In the genomic region with DNA sequence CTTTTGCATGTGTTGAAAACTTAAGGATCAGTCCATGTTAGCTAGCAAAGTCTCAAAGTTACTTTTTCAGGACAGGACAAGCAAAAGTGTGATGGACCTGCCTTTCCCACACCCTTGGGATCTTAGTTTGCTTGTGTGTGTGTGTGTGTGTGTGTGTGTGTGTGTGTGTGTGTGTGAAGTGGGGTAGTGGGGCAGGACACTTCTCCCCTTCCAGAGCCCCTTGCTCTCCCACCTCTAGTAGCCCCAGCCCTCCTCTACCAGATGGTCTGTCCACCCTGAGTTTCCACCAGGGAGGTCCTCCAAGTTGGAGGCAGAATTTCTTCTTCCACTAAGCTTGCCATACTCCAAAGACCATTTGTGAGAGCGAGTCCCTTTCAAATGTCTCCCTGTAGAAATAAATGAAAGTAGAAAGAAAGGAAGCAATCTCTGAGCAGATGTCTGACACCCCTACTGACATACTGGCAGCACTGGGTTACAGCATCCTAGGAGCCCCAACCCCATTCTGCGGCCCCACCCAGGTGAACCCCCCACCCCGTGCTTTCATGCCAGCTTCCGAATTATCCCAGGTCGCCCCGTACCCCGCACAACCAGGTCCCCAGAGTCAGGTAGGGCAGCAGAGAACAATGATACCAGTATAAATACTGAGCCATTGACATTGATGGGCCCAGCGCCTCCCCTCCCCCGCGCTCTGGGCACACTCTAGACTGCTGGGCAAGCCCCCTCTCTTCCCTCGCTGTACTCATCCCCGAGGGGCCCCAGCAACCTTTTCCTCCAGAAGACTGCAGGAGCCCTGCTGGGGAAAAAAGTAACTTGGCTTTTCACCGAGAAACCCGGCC, we compare ENCODE assay signal across 10 mouse cellular contexts. TPM values are rescaled to one million over a fixed set of nuclear protein-coding genes. Genes with fewer than 3 reads are reported as not detected.
DNase-seq lines count a peak whose midpoint lies in the region; ATAC-seq lines count a peak whose summit lies in the region.
"Had no signal": no experiment of that assay in that cellular context is flagged by ENCODE, and none has a peak within 500 bp of the region (broad histone marks: within the 10 kb centered on the region; RNA-seq: fewer than 3 reads in every experiment).

No protein-coding gene starts in this region.

- WGBS in kidney, embryonic 14.5 days: 12% methylated on average over 13 of the region's 14 CpGs
- 17% methylated on average over 12 of the region's 14 CpGs for WGBS in embryonic facial prominence, embryonic 13.5 days
- WGBS in intestine, embryonic 14.5 days: 20% methylated on average over 13 of the region's 14 CpGs

- H3K27me3 ChIP-seq in kidney, embryonic 14.5 days (ENCODE audit: control insufficient read depth, insufficient read depth, low read length): no peaks in the 10 kb centered on the region
- H3K27me3 ChIP-seq in embryonic facial prominence, embryonic 13.5 days: no peaks in the 10 kb centered on the region
- H3K27me3 ChIP-seq in intestine, embryonic 14.5 days (replicated peaks; ENCODE audit: control insufficient read depth, insufficient read depth, low read length): no peaks in the 10 kb centered on the region

- DNase-seq in kidney, postnatal 36 days: no peak
- DNase-seq in intestine, embryonic 14.5 days (ENCODE audit: low spot score): no peak
- peak; percentile 32 for DNase-seq in neural tube, embryonic 10.5 days (ENCODE audit: extremely low spot score, low spot score)
- no peak for DNase-seq in layer of hippocampus, adult 9-10 months (ENCODE audit: low spot score)
- DNase-seq in layer of hippocampus, postnatal 36 days: no peak
- DNase-seq: thymus, postnatal 4 days had no signal

- H3K27ac ChIP-seq in kidney, embryonic 14.5 days (ENCODE audit: low read depth, low read length): no peak overlapping the region
- H3K27ac ChIP-seq in embryonic facial prominence, embryonic 13.5 days: no peak overlapping the region
- no peak overlapping the region for H3K27ac ChIP-seq in intestine, embryonic 14.5 days (ENCODE audit: low read depth)

- no peak overlapping the region for H3K9ac ChIP-seq in kidney, embryonic 14.5 days (ENCODE audit: low read depth, low read length)
- peak overlapping the region; percentile 57 for H3K9ac ChIP-seq in embryonic facial prominence, embryonic 13.5 days
- H3K9ac ChIP-seq in intestine, embryonic 14.5 days (ENCODE audit: low read length): no peak overlapping the region

- ATAC-seq in kidney, embryonic 14.5 days (ENCODE audit: low FRiP score, low TSS enrichment): peak; percentile 96
- ATAC-seq in embryonic facial prominence, embryonic 13.5 days (ENCODE audit: insufficient number of reproducible peaks, insufficient read depth, low FRiP score, low TSS enrichment, low read depth): 0 out of 2 replicates have a peak, but pooled peaks have one; percentile 67
- ATAC-seq in intestine, embryonic 14.5 days (replicated peaks; ENCODE audit: low FRiP score, low TSS enrichment, low read depth): peak; percentile 62; the same call in 1 of the 2 replicates
- no peak for ATAC-seq in megakaryocyte, adult 5-6 weeks (ENCODE audit: poor library complexity, severe bottlenecking)

- no peaks in the 10 kb centered on the region for H3K4me1 ChIP-seq in kidney, embryonic 14.5 days (ENCODE audit: control insufficient read depth, insufficient read depth, low read length)
- peaks cover 5% of the 10 kb centered on the region; the same call in 1 of the 2 replicates for H3K4me1 ChIP-seq in embryonic facial prominence, embryonic 13.5 days
- no peaks in the 10 kb centered on the region for H3K4me1 ChIP-seq in intestine, embryonic 14.5 days (replicated peaks; ENCODE audit: control insufficient read depth, insufficient read depth, low read length)

- no peaks in the 10 kb centered on the region for H3K9me3 ChIP-seq in kidney, embryonic 14.5 days (ENCODE audit: control insufficient read depth, low read length)
- H3K9me3 ChIP-seq in embryonic facial prominence, embryonic 13.5 days: no peaks in the 10 kb centered on the region
- H3K9me3 ChIP-seq in intestine, embryonic 14.5 days (ENCODE audit: control insufficient read depth, low read length): no peaks in the 10 kb centered on the region

- H3K4me3 ChIP-seq in kidney, embryonic 14.5 days (ENCODE audit: low read length): peak overlapping the region; percentile 17; the same call in 1 of the 2 replicates
- H3K4me3 ChIP-seq in embryonic facial prominence, embryonic 13.5 days: peak overlapping the region; percentile 30
- peak overlapping the region; percentile 20 for H3K4me3 ChIP-seq in intestine, embryonic 14.5 days (ENCODE audit: low read depth, low read length)

- H3K4me2 ChIP-seq in kidney, embryonic 14.5 days (replicated peaks; ENCODE audit: low read depth, low read length): peak overlapping the region; percentile 42
- H3K4me2 ChIP-seq in embryonic facial prominence, embryonic 13.5 days: peak overlapping the region; percentile 56
- peak overlapping the region; percentile 49 for H3K4me2 ChIP-seq in intestine, embryonic 14.5 days (ENCODE audit: low read length)

- no peaks in the 10 kb centered on the region for H3K36me3 ChIP-seq in kidney, embryonic 14.5 days (ENCODE audit: control insufficient read depth, insufficient read depth, low read length)
- no peaks in the 10 kb centered on the region for H3K36me3 ChIP-seq in embryonic facial prominence, embryonic 13.5 days
- no peaks in the 10 kb centered on the region for H3K36me3 ChIP-seq in intestine, embryonic 14.5 days (ENCODE audit: control insufficient read depth, insufficient read depth, low read length)

RNA-seq across cellular contexts. Expression of gene Gm8180, which starts 11.7 kb away (rescaled TPM):
- polyA plus RNA-seq in kidney, embryonic 14.5 days (2014; fragmentation: Nextera tagmentation; extraction: Ambion mirVana): not detected in 2 replicates
- not detected in 2 replicates for polyA plus RNA-seq in embryonic facial prominence, embryonic 13.5 days (2015; fragmentation: Nextera tagmentation; extraction: Ambion mirVana)
- not detected in 2 replicates for polyA plus RNA-seq in intestine, embryonic 14.5 days (2014; fragmentation: Nextera tagmentation; extraction: Ambion mirVana)
- total RNA-seq in layer of hippocampus, postnatal 36 days (2021): not detected
- total RNA-seq in megakaryocyte, adult 5-6 weeks (2015): not detected in 2 replicates
- not detected in 2 replicates for total RNA-seq in megakaryocyte, adult 5-6 weeks (2017)
- total RNA-seq: neutrophil, adult 5-6 weeks had no signal

RNA-seq across cellular contexts. Expression of gene Gm6526, which starts 48.6 kb away (rescaled TPM):
- not detected in 2 replicates for polyA plus RNA-seq in kidney, embryonic 14.5 days (2014; fragmentation: Nextera tagmentation; extraction: Ambion mirVana)
- not detected in 2 replicates for polyA plus RNA-seq in embryonic facial prominence, embryonic 13.5 days (2015; fragmentation: Nextera tagmentation; extraction: Ambion mirVana)
- polyA plus RNA-seq in intestine, embryonic 14.5 days (2014; fragmentation: Nextera tagmentation; extraction: Ambion mirVana): not detected in 2 replicates
- total RNA-seq in layer of hippocampus, postnatal 36 days (2021): not detected
- not detected in 2 replicates for total RNA-seq in megakaryocyte, adult 5-6 weeks (2015)
- not detected in 2 replicates for total RNA-seq in megakaryocyte, adult 5-6 weeks (2017)
- total RNA-seq: neutrophil, adult 5-6 weeks had no signal
